Mouse (Mus musculus): ENCODE measurements around the gene Klk1. TPM values are rescaled to one million over a fixed set of nuclear protein-coding genes. Genes with fewer than 3 reads are reported as not detected.
A peak's percentile ranks its signal among the peaks of the same experiment; 100 is the strongest.
"Not testable (repeated sequence)": the region's sequence is repeated elsewhere in the genome, so short reads cannot be mapped to it uniquely, and the experiment has no call there.

The Klk1 gene
- polyA plus RNA-seq, 1 experiment from 2014 or later: not detected

DNA sequence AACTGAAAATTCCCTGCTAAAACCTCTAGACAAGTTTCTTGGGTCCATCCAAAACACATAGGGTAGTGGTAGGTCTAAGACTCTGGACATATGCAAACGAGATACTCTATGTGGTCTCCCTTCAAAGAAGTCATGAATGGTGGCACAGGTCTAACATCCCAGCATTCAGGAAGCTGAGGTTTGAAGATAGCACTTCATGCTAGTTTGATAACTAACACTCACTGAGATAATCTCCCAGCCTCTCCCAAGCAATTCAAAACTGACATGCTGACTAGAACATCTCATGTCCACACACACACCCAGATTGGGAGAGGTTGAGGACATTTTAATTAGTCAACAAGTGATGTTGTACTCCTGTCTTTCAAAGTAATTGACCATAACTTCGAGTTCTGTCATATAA, 14.8 kb downstream of the Klk1 start:
- Histone ChIP-seq H3K9ac (no peak overlapping the region), H3K4me3 (replicated peaks) (no peak overlapping the region), H3K27ac (no peak overlapping the region), H3K27me3 (no peaks in the 10 kb centered on the region), H3K36me3 (no peaks in the 10 kb centered on the region), H3K9me3 (replicated peaks) (no peaks in the 10 kb centered on the region), H3K4me2 (no peak overlapping the region), H3K4me1 (replicated peaks) (peaks cover 15% of the 10 kb centered on the region)
- ATAC-seq (ENCODE audit: low read depth) (no peak), DNase-seq (no peak)
- 15% methylated on average over 2 of the region's 2 CpGs for WGBS (ENCODE audit: insufficient replicate concordance)

- Histone ChIP-seq H3K4me2 (no peak overlapping the region), H3K9ac (no peak overlapping the region), H3K36me3 (no peaks in the 10 kb centered on the region), H3K4me3 (replicated peaks) (no peak overlapping the region), H3K9me3 (replicated peaks) (no peaks in the 10 kb centered on the region), H3K4me1 (replicated peaks) (peaks cover 23% of the 10 kb centered on the region), H3K27me3 (no peaks in the 10 kb centered on the region), H3K27ac (no peak overlapping the region)
- no peak for ATAC-seq (ENCODE audit: low read depth)
- 34% methylated on average over 1 of the region's 1 CpGs for WGBS (ENCODE audit: insufficient replicate concordance)
- DNase-seq: no peak
Observed at GRCm38 (mm10) chr7:44240712-44241111, 15.6 kb downstream of the Klk1 start.

- no peak overlapping the region for H3K9ac ChIP-seq
- DNase-seq (no peak), ATAC-seq (ENCODE audit: low read depth) (no peak)
- no peak overlapping the region for H3K27ac ChIP-seq
- H3K27me3 ChIP-seq: no peaks in the 10 kb centered on the region
- no peak overlapping the region for H3K4me3 ChIP-seq (replicated peaks)
- peaks cover 25% of the 10 kb centered on the region for H3K4me1 ChIP-seq (replicated peaks)
- WGBS (ENCODE audit: insufficient replicate concordance): 51% methylated on average over 2 of the region's 2 CpGs
- H3K36me3 ChIP-seq: no peaks in the 10 kb centered on the region
- H3K4me2 ChIP-seq: no peak overlapping the region
- no peaks in the 10 kb centered on the region for H3K9me3 ChIP-seq (replicated peaks)
Observed at GRCm38 (mm10) chr7:44241163-44241562, 16.0 kb downstream of the Klk1 start.

- no peak overlapping the region for H3K27ac ChIP-seq
- whole genome bisulfite sequencing (ENCODE audit: insufficient replicate concordance): 36% methylated on average over 1 of the region's 1 CpGs
- H3K4me1 ChIP-seq (replicated peaks): peaks cover 47% of the 10 kb centered on the region
- H3K4me3 ChIP-seq (replicated peaks): no peak overlapping the region
- H3K27me3 ChIP-seq: no peaks in the 10 kb centered on the region
- DNase-seq (no peak), ATAC-seq (ENCODE audit: low read depth) (no peak)
- H3K9me3 ChIP-seq (replicated peaks): no peaks in the 10 kb centered on the region
- H3K36me3 ChIP-seq: peaks cover 14% of the 10 kb centered on the region
- H3K9ac ChIP-seq: no peak overlapping the region
- no peak overlapping the region for H3K4me2 ChIP-seq
Observed at GRCm38 (mm10) chr7:44244080-44244479, 18.9 kb downstream of the Klk1 start.

DNA sequence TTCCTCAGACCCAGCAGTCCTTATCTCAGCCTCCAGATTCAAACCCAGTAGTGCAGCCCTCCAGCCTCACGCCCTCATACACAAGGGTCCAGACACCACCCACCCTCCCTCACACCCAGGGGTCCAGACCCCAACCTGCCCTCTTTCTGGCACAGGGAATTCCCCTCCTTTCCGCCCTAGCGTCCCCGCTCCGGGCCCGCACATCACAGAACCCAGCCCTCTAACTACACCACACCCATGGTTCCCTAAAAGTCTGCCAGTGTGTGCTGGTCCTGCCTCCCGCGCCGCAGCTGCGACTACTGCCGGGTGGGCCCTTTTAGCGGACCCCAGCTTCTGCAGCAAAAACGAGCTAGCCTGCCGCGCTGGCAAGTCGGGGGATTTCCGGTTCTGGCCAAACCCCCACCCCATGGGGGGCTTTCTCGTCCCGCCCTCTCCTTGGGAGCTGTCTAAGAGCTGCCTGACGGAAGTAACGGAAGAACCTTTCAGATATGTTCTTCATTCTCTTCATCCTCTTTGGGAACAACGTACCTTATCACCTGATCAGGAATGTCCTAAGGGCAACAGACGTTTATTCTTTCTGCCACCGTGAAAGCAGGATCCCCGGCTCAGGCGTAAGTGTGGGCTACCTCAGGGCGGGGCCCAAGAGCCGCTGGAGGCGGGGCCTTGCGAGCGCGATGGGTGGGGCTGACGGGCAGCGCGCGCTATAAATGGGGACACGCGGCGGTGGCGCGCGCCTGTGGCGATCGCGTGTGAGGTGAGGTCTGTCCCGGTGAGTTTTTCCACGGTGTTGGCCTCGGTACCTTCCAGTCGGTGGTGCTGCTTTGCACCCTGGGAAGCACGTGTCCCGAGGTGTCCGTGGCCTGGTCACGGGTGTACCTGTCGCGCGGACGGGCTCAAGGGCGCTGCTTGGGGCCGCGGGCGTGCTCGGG, 21.2 kb downstream of the Klk1 start, which contains the start of the genes 1700028J19Rik and 2410002F23Rik:
TSS of gene 1700028J19Rik (minus strand) at position 641 of the 929 bp plus-strand sequence.
TSS of gene 2410002F23Rik (plus strand) at position 668 of the 929 bp plus-strand sequence.
- Histone ChIP-seq H3K4me1 (replicated peaks) (peaks cover 45% of the 10 kb centered on the region), H3K9me3 (replicated peaks) (no peaks in the 10 kb centered on the region), H3K9ac (peak within 1 kb of the TSS; percentile 91), H3K36me3 (peaks cover 36% of the 10 kb centered on the region), H3K27me3 (no peaks in the 10 kb centered on the region), H3K4me2 (peak within 1 kb of the TSS; percentile 87), H3K27ac (peak within 1 kb of the TSS; percentile 84), H3K4me3 (replicated peaks) (peak within 1 kb of the TSS; percentile 93)
- peak; percentile 80 for ATAC-seq (ENCODE audit: low read depth)
- peak; percentile 81 for DNase-seq
- WGBS (ENCODE audit: insufficient replicate concordance): under 1% methylated on average over 62 of the region's 62 CpGs

- peak overlapping the region; percentile 71 for H3K27ac ChIP-seq
- under 1% methylated on average over 23 of the region's 23 CpGs for WGBS (ENCODE audit: insufficient replicate concordance)
- peak overlapping the region; percentile 91 for H3K9ac ChIP-seq
- H3K36me3 ChIP-seq: peaks cover 41% of the 10 kb centered on the region
- no peaks in the 10 kb centered on the region for H3K27me3 ChIP-seq
- H3K4me2 ChIP-seq: peak overlapping the region; percentile 87
- H3K4me3 ChIP-seq (replicated peaks): peak overlapping the region; percentile 93
- DNase-seq (peak; percentile 37), ATAC-seq (ENCODE audit: low read depth) (peak; percentile 14)
- no peaks in the 10 kb centered on the region for H3K9me3 ChIP-seq (replicated peaks)
- peaks cover 45% of the 10 kb centered on the region for H3K4me1 ChIP-seq (replicated peaks)
Observed at GRCm38 (mm10) chr7:44246984-44247470, 21.9 kb downstream of the Klk1 start.

GRCm38 (mm10) chr7:44247971-44248370, 22.8 kb downstream of the Klk1 start:
- H3K27ac ChIP-seq: no peak overlapping the region
- peaks cover 51% of the 10 kb centered on the region for H3K36me3 ChIP-seq
- peak overlapping the region; percentile 91 for H3K9ac ChIP-seq
- peak overlapping the region; percentile 93 for H3K4me3 ChIP-seq (replicated peaks)
- 82% methylated on average over 2 of the region's 2 CpGs for WGBS (ENCODE audit: insufficient replicate concordance)
- ATAC-seq (ENCODE audit: low read depth): no peak
- H3K4me2 ChIP-seq: peak overlapping the region; percentile 87
- H3K27me3 ChIP-seq: no peaks in the 10 kb centered on the region
- H3K9me3 ChIP-seq (replicated peaks): no peaks in the 10 kb centered on the region
- DNase-seq: no peak
- H3K4me1 ChIP-seq (replicated peaks): peaks cover 45% of the 10 kb centered on the region

DNA sequence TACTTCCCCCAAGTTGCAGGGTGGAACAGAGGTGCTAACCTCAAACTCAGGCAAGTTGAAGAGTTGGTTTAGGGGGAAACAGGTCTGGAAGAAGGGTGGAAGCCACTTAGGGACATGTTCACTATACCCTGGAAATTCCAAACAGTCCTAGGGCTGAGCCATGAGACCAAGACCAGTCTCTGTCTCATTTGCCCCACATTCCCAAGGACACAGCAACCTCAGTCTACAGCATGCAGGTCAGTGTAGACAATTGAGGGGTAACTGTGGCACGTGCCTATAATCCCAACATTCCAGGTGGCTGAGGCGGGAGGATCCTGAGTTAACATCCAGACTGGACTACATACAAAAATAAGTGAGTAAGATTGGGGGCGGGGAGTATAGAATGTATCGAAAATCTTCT, 24.1 kb downstream of the Klk1 start:
- Histone ChIP-seq H3K27me3 (no peaks in the 10 kb centered on the region), H3K36me3 (peaks cover 57% of the 10 kb centered on the region), H3K4me3 (replicated peaks) (no peak overlapping the region), H3K4me2 (0 out of 2 replicates have a peak overlapping the region, but pooled peaks have one; percentile 8), H3K4me1 (replicated peaks) (peaks cover 45% of the 10 kb centered on the region), H3K9me3 (replicated peaks) (no peaks in the 10 kb centered on the region), H3K9ac (no peak overlapping the region), H3K27ac (no peak overlapping the region)
- WGBS (ENCODE audit: insufficient replicate concordance): 82% methylated on average over 4 of the region's 4 CpGs
- ATAC-seq (ENCODE audit: low read depth): no peak
- no peak for DNase-seq

GRCm38 (mm10) chr7:44250732-44251275, 25.6 kb downstream of the Klk1 start:
- ATAC-seq (ENCODE audit: low read depth); DNase-seq; H3K9ac ChIP-seq; H3K27ac ChIP-seq; H3K9me3 ChIP-seq (replicated peaks); H3K27me3 ChIP-seq; H3K4me2 ChIP-seq; H3K4me3 ChIP-seq (replicated peaks): not testable (repeated sequence)
- WGBS (ENCODE audit: insufficient replicate concordance): 81% methylated on average over 17 of the region's 17 CpGs
- Histone ChIP-seq H3K36me3 (peaks cover 57% of the 10 kb centered on the region), H3K4me1 (replicated peaks) (peaks cover 36% of the 10 kb centered on the region)

DNA sequence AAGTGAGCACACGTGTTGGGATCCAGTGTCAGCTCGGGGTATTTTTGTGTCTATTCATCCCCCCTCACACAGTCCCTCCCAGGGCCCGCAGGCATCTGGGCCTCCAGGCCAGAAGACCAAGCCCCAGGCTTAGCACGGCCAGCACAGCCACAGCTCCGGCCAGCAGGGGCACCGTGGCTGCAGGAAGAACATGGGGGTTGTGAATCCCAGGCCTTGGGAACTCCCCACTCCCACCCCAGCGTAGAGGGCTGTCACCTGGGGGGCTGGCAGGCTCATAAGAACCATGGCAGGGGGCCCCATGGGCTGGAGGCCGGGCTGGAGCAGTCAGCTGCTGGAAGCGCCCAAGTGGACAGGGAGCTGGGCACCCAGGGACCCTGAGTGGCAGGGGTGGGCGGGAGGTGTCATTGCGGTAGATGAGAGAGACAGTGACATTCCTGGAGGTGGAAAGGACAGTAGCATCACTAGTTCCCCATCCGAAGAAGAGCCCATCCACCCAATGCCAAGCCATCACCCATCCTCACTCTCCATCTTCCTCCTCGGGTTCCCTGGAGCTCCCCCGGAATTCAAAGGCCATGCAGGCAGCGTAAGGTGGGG, 28.0 kb downstream of the Klk1 start:
- Histone ChIP-seq H3K4me2 (no peak overlapping the region), H3K9me3 (replicated peaks) (no peaks in the 10 kb centered on the region), H3K36me3 (peaks cover 53% of the 10 kb centered on the region), H3K4me1 (replicated peaks) (peaks cover 23% of the 10 kb centered on the region), H3K27me3 (no peaks in the 10 kb centered on the region), H3K4me3 (replicated peaks) (no peak overlapping the region), H3K9ac (no peak overlapping the region), H3K27ac (no peak overlapping the region)
- no peak for DNase-seq
- ATAC-seq (ENCODE audit: low read depth): no peak; the same call in 1 of the 2 replicates
- WGBS (ENCODE audit: insufficient replicate concordance): 58% methylated on average over 15 of the region's 15 CpGs

DNA sequence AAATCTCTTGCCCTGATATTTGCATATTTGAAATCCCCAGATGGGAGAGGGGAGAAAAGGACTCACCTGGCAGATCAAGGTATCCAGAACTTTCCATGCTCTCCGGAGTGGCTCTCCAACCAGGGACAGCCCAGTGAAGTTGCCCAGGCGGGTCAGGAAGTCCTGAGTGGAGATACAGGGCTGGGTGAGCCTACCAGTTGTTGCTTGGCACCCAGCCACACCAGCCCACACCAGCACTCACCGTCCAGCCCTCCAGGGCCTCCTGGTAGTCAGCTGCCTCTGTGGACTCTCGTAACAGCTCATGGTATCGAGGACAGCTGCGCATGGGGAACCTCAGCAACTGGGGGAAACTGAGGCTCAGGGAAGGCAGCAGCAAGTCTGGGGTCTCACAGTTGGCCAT, 29.8 kb downstream of the Klk1 start:
- Histone ChIP-seq H3K36me3 (peaks cover 35% of the 10 kb centered on the region), H3K27me3 (no peaks in the 10 kb centered on the region), H3K4me1 (replicated peaks) (0 out of 2 replicates have a peak, but pooled peaks cover 7% of the 10 kb centered on the region), H3K9me3 (replicated peaks) (no peaks in the 10 kb centered on the region), H3K9ac (no peak overlapping the region), H3K4me2 (no peak overlapping the region), H3K27ac (no peak overlapping the region), H3K4me3 (replicated peaks) (no peak overlapping the region)
- whole genome bisulfite sequencing (ENCODE audit: insufficient replicate concordance): 71% methylated on average over 6 of the region's 6 CpGs
- ATAC-seq (ENCODE audit: low read depth): no peak
- no peak for DNase-seq
